In the genomic region with DNA sequence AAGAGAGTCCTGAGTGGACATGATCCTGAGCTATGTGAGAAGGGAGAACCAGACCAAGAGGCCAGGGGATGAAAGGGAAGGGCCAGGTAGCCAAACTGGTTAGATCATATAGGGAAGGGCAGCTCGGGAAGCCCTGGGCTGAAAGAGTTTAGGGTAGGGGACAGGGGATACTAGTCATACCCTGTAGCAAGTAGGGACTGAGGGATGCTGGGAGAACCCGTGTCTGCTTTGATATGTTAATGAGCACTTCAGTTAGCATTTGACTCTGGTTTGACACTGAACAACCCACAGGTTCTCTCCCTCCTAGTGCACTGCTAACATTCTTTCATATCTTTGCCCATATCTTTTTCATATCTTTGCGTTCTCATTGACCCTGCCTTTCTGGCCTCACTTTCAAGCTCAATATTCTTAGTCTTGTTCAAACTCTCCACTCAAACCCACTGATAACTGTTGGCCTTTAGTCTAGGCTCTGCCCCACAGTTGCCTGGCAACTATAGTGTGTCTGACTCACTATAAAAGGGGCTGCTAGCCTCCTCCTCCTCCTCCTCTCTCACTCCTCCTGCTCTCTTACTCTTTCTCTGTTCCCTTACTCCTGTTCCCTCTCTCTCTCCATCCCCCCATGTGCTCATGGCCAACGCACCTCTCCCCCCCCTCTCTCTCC, we compare ENCODE assay signal across 17 mouse cellular contexts. TPM values are rescaled to one million over a fixed set of nuclear protein-coding genes. Genes with fewer than 3 reads are reported as not detected.
DNase-seq lines count a peak whose midpoint lies in the region; ATAC-seq and TF ChIP-seq lines count a peak whose summit lies in the region.
"Had no signal": no experiment of that assay in that cellular context is flagged by ENCODE, and none has a peak within 500 bp of the region (broad histone marks: within the 10 kb centered on the region; RNA-seq: fewer than 3 reads in every experiment).

No protein-coding gene starts in this region.

- no peak for ATAC-seq in hindbrain, embryonic 16.5 days
- ATAC-seq in intestine, postnatal 0 days = peak; percentile 21; the same call in 1 of the 2 replicates
- ATAC-seq: lung, postnatal 0 days had no signal

- H3K4me2 ChIP-seq in hindbrain, embryonic 16.5 days (ENCODE audit: low read length) = no peak overlapping the region
- H3K4me2 ChIP-seq in intestine, postnatal 0 days (replicated peaks; ENCODE audit: low read depth) = no peak overlapping the region

- no peak for DNase-seq in hindbrain, embryonic 10.5 days (ENCODE audit: low spot score)
- peak; percentile 19 for DNase-seq in CD4-positive helper T cell, adult 2 months (ENCODE audit: low read depth, low spot score)
- peak; percentile 24 for DNase-seq in ES-CJ7 (ENCODE audit: low read depth, low spot score)
- DNase-seq in thymus, postnatal 14 days = no peak
- no peak for DNase-seq in gastrocnemius, postnatal 25 days
- DNase-seq in testis, postnatal 14 days (ENCODE audit: low spot score) = no peak

- WGBS in hindbrain, embryonic 10.5 days = 35% methylated on average over 4 of the region's 4 CpGs
- 29% methylated on average over 4 of the region's 4 CpGs for WGBS in hindbrain, embryonic 16.5 days
- WGBS in intestine, postnatal 0 days = 26% methylated on average over 4 of the region's 4 CpGs

- no peaks in the 10 kb centered on the region for H3K36me3 ChIP-seq in hindbrain, embryonic 10.5 days
- H3K36me3 ChIP-seq in hindbrain, embryonic 16.5 days (ENCODE audit: control insufficient read depth, insufficient read depth, low read length) = no peaks in the 10 kb centered on the region
- no peaks in the 10 kb centered on the region for H3K36me3 ChIP-seq in intestine, postnatal 0 days (ENCODE audit: control insufficient read depth, insufficient read depth)

- H3K27ac ChIP-seq in hindbrain, embryonic 10.5 days = 0 out of 2 replicates have a peak overlapping the region, but pooled peaks have one; percentile 23
- H3K27ac ChIP-seq in hindbrain, embryonic 16.5 days (ENCODE audit: low read depth, low read length) = no peak overlapping the region
- no peak overlapping the region for H3K27ac ChIP-seq in intestine, postnatal 0 days (ENCODE audit: low read depth, low read length)
- H3K27ac ChIP-seq: left cerebral cortex, adult 2 months had no signal

- H3K9me3 ChIP-seq in hindbrain, embryonic 10.5 days = no peaks in the 10 kb centered on the region
- no peaks in the 10 kb centered on the region for H3K9me3 ChIP-seq in hindbrain, embryonic 16.5 days (ENCODE audit: control insufficient read depth, low read length)
- no peaks in the 10 kb centered on the region for H3K9me3 ChIP-seq in intestine, postnatal 0 days (ENCODE audit: control insufficient read depth)

- no peak for TF ChIP-seq CTCF in intestine, postnatal 0 days (IDR thresholded peaks at IDR 0.05; ENCODE audit: low read depth)

- no peaks in the 10 kb centered on the region for H3K27me3 ChIP-seq in hindbrain, embryonic 10.5 days (ENCODE audit: insufficient read depth, poor library complexity, severe bottlenecking)
- 0 out of 2 replicates have a peak, but pooled peaks cover 2% of the 10 kb centered on the region for H3K27me3 ChIP-seq in hindbrain, embryonic 16.5 days (replicated peaks; ENCODE audit: control insufficient read depth, insufficient read depth, low read length)
- H3K27me3 ChIP-seq in intestine, postnatal 0 days (replicated peaks; ENCODE audit: control insufficient read depth, insufficient read depth, low read length) = 0 out of 2 replicates have a peak, but pooled peaks cover 6% of the 10 kb centered on the region

- no peak overlapping the region for H3K4me3 ChIP-seq in hindbrain, embryonic 10.5 days
- H3K4me3 ChIP-seq in hindbrain, embryonic 16.5 days (ENCODE audit: low read length) = no peak overlapping the region
- H3K4me3 ChIP-seq in intestine, postnatal 0 days (ENCODE audit: low read depth, low read length) = no peak overlapping the region
- H3K4me3 ChIP-seq: erythroblast, embryonic 14.5 days; left cerebral cortex, adult 2 months had no signal

- no peak overlapping the region for H3K9ac ChIP-seq in hindbrain, embryonic 16.5 days (ENCODE audit: low read depth, low read length)
- no peak overlapping the region for H3K9ac ChIP-seq in intestine, postnatal 0 days (ENCODE audit: low read depth, low read length)

- peaks cover 32% of the 10 kb centered on the region for H3K4me1 ChIP-seq in hindbrain, embryonic 10.5 days (replicated peaks)
- H3K4me1 ChIP-seq in hindbrain, embryonic 16.5 days (ENCODE audit: control insufficient read depth, insufficient read depth, low read depth, low read length) = peaks cover 2% of the 10 kb centered on the region; the same call in 1 of the 2 replicates
- H3K4me1 ChIP-seq in intestine, postnatal 0 days (replicated peaks; ENCODE audit: control insufficient read depth, insufficient read depth, low read length) = no peaks in the 10 kb centered on the region

RNA-seq across cellular contexts. Expression of a gene that starts 14.9 kb away (rescaled TPM):
- not detected in 2 replicates for polyA plus RNA-seq in hindbrain, embryonic 10.5 days (2016; fragmentation: Nextera tagmentation; extraction: Ambion mirVana)
- polyA plus RNA-seq in hindbrain, embryonic 16.5 days (2015; fragmentation: Nextera tagmentation; extraction: Ambion mirVana) = 0.12 and 0.13 TPM in 2 replicates
- polyA plus RNA-seq in intestine, postnatal 0 days (2015; fragmentation: Nextera tagmentation; extraction: Ambion mirVana) = 121 and 284 TPM in 2 replicates
- not detected for total RNA-seq in gastrocnemius, postnatal 25 days (2021)
- total RNA-seq: gastrocnemius, postnatal 14 days; left cerebral cortex, adult 2 months had no signal
- polyA plus RNA-seq: erythroblast, embryonic 14.5 days had no signal

RNA-seq across cellular contexts. Expression of a gene that starts 23.8 kb away (rescaled TPM):
- polyA plus RNA-seq in hindbrain, embryonic 10.5 days (2016; fragmentation: Nextera tagmentation; extraction: Ambion mirVana) = not detected in 2 replicates
- polyA plus RNA-seq in hindbrain, embryonic 16.5 days (2015; fragmentation: Nextera tagmentation; extraction: Ambion mirVana) = not detected in 2 replicates
- polyA plus RNA-seq in intestine, postnatal 0 days (2015; fragmentation: Nextera tagmentation; extraction: Ambion mirVana) = not detected in 2 replicates
- under 1 TPM in 1 of 2 experiments, not detected in 1; 0.23 TPM for total RNA-seq in gastrocnemius, postnatal 25 days (2021)
- total RNA-seq: adrenal gland, postnatal 36 days had no signal
- polyA plus RNA-seq: erythroblast, embryonic 14.5 days; heart, embryonic 16.5 days; kidney, adult 2 months; large intestine, adult 2 months; limb, embryonic 14.5 days; lung, postnatal 0 days had no signal

RNA-seq across cellular contexts. Expression of a gene that starts 23.8 kb away (rescaled TPM):
- not detected in 2 replicates for polyA plus RNA-seq in hindbrain, embryonic 10.5 days (2016; fragmentation: Nextera tagmentation; extraction: Ambion mirVana)
- not detected in 2 replicates for polyA plus RNA-seq in hindbrain, embryonic 16.5 days (2015; fragmentation: Nextera tagmentation; extraction: Ambion mirVana)
- 0.83 and 1.1 TPM in 2 replicates for polyA plus RNA-seq in intestine, postnatal 0 days (2015; fragmentation: Nextera tagmentation; extraction: Ambion mirVana)
- not detected for total RNA-seq in gastrocnemius, postnatal 25 days (2021)
- total RNA-seq: adrenal gland, postnatal 36 days; gastrocnemius, postnatal 14 days; left cerebral cortex, adult 2 months had no signal
- polyA plus RNA-seq: erythroblast, embryonic 14.5 days; kidney, adult 2 months; large intestine, adult 2 months; limb, embryonic 14.5 days; lung, postnatal 0 days had no signal

RNA-seq across cellular contexts. Expression of a gene that starts 32.9 kb away (rescaled TPM):
- polyA plus RNA-seq in hindbrain, embryonic 10.5 days (2016; fragmentation: Nextera tagmentation; extraction: Ambion mirVana) = 0.05 TPM in 1 of 2 replicates, not detected in the other
- 0.17 and 0.19 TPM in 2 replicates for polyA plus RNA-seq in hindbrain, embryonic 16.5 days (2015; fragmentation: Nextera tagmentation; extraction: Ambion mirVana)
- polyA plus RNA-seq in intestine, postnatal 0 days (2015; fragmentation: Nextera tagmentation; extraction: Ambion mirVana) = 0.09 TPM in 1 of 2 replicates, not detected in the other
- not detected for total RNA-seq in gastrocnemius, postnatal 25 days (2021)
- total RNA-seq: gastrocnemius, postnatal 14 days; left cerebral cortex, adult 2 months had no signal
- polyA plus RNA-seq: erythroblast, embryonic 14.5 days; heart, embryonic 16.5 days; lung, postnatal 0 days had no signal

Comparison
In these comparisons a context has a peak if more than half of its experiments do, and no peak if none do; other contexts are left out.
1. DNase-seq: peak in CD4-positive helper T cell, adult 2 months (single experiment) and ES-CJ7 (single experiment); none in hindbrain, embryonic 10.5 days (single experiment), thymus, postnatal 14 days (single experiment), gastrocnemius, postnatal 25 days (single experiment) and testis, postnatal 14 days (single experiment).
2. RNA of a gene that starts 14.9 kb away (polyA plus RNA-seq): 121 to 284 TPM in intestine, postnatal 0 days; 0.12 to 0.13 TPM in hindbrain, embryonic 16.5 days and not detected in hindbrain, embryonic 10.5 days; every median in the first group is over 100 times any median in the second.